Mouse (Mus musculus): ENCODE data around the gene Topors.
A peak's percentile ranks its signal among the peaks of the same experiment; 100 is the strongest.

Gene Topors

DNA sequence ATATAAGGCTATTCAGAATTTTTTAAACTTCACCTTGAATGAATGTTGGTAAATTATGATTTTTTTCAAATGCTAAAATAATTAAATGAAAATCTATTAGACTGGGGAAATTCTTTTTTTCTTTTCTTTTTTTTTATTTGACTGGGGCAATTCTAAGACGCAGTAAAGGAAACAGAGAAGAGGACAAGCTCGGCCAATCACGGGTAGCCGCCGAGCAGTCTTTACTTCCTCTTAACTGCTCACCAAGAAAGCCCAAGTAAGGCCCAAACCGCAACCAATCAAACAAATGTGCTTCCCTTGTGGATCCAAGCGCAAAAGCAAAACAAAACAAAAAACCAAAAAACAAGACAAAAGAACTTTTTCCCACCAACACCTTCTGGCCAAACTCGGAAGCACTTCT, 25.6 kb downstream of the Topors start:
- DNase-seq = no peak

DNA sequence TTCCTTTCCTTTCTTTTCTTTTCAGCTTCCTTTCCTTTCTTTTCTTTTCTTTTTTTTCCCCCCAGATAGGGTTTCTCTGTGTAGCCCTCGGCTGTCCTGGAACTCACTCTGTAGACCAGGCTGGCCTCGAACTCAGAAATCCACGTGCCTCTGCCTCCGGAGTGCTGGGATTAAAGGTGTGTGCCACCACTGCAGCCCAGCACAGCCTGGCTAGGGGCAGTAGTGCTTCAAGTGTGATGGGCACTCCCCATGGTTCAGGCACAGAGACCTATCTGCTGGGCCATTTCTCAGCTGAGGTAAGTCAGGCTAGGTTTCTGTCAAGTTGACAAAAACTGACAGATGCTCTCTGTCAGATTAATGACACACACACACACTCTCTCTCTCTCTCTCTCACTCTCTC, 26.6 kb downstream of the Topors start:
- DNase-seq = no peak

DNA sequence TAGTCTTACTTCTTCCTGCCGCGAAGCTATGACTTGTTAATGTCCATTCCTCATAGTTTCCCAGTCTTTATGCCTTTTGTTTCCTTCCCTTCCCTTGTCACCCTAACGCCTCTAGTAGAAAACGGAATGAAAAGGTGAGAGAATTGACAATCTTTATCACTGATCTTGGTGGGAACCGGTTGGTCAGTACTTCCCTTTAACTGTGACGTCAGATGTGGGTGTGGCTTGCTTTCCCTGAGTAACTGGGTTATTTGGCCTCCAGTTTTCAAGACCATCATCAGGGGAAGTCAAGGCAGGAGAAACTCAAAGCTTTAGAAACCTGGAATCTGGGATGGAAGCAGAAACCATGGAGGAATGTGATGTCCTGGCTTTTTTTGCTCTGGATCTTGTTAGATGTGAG, 27.7 kb downstream of the Topors start:
- no peak for DNase-seq

DNA sequence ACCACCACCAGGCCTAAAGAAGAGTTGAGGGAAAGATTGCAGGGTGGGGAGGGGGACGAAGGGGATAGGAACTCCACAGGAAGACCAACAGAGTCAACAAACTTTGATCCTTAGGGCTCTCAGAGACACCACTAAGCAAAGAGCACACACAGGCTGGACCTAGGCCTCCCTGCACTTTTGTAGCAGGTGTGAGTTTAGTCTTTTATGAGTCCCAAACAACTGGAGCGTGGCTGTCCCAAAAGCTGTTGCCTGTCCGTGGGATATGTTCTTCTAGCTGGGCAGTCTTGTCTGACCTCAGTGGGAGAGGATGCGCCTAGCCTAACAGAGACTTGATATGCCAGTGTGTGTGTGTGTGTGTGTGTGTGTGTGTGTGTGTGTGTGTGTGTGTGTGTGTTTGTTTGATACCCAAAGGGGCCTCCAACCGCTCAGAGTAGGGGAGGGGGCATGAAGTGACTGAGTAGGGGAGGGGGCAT, 29.3 kb downstream of the Topors start:
- DNase-seq = no peak

DNA sequence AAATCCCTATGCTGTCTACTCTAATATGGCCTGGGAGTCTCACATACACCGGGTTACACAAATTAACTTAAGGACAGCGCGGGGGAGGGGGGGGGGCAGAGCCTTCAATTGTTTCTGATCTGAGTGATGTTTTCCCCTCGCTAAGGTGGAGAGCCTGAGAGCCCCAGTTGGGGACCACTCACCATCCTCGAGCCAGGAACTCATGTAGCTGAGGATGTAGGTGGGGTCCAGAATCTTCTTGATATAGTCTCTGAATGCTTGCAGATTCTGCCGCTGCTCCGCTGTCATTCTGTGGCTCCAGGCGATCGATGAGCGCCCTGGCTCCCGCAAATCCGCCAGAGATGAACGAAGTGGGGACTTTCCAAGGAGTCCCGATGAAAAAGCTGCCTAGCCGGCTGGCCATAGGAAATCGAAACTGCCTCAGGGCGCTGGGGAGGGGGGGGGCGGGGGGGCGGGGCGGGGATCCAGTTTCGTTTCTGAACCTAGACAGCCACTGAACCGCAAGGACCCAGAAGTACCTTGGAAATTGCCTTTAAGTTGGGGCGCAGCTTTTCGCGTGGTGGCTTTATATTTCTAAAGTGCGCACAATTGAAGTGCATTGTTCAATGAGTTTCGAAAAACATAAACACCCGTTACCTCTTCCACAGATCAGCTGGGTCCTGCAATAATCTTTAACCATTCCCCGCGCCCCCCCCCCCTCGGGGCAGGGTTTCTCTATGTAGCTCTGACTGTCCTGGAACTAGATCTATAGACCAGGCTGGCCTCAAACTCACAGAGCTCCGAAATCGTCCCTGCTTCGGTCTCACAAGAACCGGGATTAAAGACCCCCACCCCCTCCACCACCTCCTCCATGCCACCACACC, 30.0 kb downstream of the Topors start, which contains the start of gene Ddx58:
Gene Ddx58, minus strand, starts transcription at position 420 of the 863 bp plus-strand sequence.
- peak; percentile 14 to 30 for DNase-seq

DNA sequence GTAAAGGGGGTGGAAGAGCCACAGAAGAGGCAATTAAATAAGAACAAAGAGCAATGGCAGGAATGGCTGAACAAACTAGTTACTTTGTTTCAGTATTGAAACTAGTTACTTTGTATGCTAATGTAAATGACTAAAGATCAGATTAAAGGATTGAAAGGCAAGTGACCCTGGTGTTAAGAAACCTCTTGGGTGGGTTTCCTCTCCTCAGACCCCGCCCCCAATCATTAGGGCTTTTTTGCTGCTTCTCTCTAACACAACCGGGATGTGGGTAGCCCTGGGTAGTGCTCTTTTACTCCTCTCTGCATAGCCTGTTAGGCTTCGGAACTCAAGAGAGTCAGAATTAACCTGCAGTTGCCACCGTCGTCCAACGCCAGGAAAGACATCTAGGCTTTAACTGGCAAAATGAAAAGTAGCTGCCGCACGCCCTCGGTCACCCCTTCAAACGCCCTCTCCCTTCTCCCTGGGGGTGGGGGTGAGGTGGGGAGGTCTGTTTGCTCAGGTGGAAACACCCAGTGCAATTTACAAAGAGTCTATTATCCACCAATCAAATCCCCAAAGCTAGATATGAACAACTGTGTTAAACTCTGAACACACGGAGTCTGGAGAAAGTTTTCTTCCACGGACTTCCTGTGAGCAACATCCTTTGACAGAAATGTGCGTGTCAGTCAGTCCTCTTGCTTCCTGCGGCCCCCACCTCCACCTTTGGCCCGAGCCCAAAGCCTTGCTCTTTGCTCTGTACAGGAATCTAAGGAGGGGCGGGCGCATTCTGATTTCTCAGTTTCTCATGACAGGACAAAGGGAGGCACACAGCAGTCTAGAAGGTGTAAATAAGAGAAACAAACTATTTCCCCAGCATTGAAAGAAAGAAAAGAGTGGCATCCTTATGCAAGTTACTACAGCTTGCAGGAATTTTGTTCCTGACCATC, 30.9 kb downstream of the Topors start:
- DNase-seq = peak; percentile 86

DNA sequence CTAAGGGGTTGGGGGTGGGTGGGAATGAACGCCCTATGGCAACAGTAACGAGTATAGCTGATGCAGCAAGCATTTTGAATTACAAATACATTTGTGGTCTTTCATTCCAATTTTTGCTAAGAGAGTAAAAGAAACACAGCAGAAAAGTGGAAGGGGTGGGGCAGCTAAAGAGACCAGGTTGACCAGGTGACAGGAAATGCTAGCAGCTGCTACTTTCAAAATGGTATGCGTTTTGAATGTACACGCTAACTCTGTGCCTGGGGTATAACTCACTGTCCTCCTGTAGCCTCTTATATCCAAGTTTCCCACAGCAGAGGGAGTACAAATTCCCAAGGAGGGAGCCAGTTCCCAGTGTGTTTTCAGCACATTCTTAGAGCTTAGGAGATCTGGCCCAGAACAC, 32.8 kb downstream of the Topors start:
- no peak for DNase-seq

DNA sequence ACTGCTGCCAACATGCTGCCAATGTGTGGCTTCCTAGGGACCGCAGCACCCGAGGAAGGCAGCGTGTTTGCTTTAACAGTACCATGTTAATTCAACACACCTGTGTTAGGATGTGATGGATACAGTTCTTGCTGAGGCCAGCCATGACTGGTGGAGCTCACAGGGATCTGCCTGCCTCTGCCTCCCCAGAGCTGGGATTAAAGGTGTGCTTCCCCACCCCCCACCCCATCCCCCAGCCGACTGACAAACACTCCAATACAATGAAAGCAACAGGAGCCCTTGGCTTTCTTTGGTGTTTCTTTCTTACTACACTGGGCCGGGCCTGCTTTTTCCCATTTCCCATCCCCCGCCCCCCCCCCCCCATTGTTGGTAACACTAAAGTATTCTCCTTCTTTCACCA, 35.4 kb downstream of the Topors start:
- no peak for DNase-seq

DNA sequence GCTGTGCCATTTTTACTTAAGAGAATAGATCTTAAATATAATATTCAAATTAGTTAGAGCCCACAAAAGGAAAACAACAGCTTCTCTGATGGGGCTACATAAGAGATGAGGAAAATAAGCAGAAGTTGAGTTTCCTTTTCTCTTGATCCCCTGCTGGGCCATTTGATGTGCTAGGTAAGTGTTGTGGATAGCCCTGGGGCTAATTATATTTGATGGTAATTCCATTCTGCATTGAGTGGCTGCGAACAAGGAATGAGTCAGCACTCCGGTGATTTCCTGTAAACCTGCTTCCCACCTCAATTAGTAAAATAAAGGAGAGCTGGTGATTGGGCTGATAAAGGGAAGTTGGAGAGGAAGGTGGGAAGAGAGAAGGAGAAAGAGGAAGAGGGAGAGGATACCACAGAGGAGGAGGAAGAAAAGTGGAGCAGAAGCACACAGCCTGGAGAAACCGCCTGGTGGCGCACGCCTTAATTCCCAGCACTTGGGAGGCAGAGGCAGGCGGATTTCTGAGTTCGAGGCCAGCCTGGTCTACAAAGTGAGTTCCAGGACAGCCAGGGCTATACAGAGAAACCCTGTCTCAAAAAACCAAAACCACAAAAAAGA, 36.5 kb downstream of the Topors start:
- no peak for DNase-seq

DNA sequence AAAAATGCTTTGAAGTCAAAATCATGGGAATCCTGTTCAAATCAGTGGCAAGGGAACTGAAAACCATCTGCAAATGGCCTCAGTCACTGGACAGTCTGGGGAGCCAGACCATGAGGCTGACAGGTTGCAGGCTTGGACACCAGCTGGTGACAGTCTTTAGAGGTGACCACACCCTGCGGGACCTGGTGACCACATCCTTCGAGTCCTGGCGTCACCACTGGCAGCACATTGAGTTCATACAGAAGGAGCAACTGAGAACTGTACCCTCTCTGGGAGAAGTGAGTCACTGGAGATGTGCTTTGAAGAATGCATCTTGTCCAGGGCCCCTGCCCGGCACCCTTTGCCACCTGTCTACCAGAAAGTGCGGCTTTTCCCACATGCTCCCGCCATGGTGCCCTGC, 39.9 kb downstream of the Topors start:
- no peak for DNase-seq

DNA sequence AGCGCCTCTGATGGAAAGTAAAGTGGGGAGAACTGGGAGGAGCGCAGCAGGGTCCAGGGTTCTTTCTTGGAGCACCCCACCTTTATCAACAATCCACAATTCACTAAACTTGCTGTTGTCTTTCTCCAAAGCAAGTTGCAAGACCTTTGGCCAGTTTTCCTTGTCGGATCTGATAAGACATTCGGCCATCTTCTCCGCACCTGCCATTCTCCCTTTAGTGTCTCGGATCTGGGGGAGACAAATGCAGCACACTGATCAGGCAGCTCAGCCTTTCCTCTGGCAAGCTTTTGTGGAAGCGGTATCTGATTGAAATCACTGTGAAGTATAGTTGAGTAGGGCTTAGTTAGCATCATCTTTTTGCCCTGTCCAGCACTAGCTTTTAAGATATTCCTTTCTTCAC, 41.8 kb downstream of the Topors start:
- DNase-seq = no peak

DNA sequence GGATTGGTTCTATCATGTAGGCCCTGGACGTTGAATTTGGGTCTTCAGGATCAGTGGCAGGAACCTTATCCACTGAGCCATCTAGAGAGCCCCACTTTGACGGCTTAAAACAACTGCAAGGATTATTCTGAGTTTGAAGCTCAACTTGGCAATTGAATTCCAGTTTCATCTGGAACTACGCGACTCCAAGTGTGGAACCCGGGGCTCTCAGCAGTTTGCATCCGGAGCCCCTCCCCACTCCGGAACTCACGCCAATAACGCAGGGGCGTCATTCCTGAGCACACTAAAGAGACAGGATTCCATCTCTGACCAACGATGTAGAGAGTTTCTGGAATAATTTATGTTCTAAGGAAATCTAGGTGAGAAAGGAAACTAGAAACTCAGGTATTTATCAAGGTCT, 42.5 kb downstream of the Topors start:
- DNase-seq = no peak

DNA sequence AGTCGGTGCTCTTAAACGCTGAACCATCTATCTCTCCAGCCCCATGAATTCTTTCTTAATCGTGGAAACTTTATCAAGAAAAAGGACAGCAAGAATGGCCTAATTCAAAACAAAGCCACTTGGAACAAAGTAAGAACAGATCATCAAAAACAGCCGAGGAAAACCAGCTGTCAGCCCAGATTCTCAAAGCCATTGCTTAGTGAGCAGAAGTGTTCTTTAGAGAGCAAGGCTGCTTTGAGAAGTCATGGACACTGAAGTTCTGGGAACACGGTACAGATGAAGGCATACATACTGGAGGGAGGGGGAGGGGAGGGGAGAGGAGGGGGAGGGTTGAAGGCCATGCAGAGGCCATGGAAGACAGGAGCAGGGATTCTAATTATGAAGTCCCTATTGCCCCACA, 43.6 kb downstream of the Topors start:
- DNase-seq = no peak

DNA sequence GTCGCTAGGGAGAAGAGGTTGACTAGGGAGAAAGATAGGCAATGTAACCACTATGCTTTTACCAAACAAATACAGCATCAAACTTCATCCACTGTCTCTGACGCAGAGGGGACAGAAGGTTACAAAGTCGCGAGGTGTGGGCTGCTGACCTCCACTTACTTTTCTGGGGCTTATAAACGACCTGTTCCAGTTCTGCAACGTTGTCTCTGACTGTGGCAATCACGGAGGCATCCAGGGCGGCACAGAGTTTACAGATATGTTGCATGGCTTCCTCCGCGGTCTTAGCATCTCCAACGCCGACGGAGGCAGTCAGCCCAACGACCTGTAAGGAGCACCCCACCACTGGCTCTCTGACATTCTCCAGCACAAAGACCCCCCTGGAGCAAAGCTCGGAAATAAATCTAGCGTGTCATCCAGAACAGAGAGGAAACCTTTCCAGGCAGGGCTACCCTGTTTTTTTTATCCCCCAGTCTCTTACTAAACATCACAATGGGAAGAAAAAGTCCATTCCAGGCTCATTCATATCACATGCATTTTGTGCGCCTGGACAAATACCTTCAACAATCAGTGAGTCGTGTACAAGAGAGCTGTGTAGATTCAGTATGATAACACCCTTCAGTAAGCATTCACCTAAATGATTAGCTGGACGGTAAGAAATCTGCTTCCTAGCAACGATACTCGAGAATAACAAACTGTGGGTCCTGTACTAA, 47.6 kb downstream of the Topors start:
- DNase-seq = no peak

DNA sequence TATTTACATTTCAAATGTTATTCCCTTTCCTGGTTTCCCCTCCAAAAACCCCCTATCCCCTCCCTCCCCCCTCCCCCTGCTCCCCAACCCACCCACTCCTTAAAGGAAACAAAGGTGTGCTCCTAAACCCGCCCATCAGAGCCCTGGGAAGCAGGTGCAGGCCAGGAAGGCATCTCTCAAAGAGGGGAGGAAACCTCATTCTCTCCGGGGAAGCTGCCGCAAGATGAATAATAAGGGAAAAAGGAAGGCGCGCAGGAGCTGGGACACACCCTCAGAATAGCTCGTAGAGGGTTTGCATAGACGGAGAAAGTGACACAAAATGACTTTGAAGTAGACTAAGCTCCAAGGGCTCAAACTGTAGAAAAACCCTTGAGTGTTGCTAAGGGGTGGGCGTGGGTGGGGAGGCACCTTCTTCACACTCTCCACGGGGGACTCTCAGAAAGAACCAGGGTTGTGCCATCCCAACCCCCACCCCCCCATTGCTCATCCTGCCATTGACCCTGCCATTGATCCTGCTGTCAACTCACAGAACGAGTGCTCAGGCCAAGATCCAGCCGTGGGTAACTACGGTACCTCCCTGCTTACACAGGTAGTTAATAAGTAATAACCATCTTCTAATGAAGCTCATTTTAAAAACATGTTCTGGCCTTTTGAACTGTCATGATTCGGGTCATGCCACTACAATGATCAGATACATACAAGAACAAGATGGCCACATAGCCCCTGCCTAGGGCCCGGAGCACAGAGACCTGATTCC, 48.5 kb downstream of the Topors start:
- peak in 1 of 2 experiments; percentile 21 for DNase-seq

DNA sequence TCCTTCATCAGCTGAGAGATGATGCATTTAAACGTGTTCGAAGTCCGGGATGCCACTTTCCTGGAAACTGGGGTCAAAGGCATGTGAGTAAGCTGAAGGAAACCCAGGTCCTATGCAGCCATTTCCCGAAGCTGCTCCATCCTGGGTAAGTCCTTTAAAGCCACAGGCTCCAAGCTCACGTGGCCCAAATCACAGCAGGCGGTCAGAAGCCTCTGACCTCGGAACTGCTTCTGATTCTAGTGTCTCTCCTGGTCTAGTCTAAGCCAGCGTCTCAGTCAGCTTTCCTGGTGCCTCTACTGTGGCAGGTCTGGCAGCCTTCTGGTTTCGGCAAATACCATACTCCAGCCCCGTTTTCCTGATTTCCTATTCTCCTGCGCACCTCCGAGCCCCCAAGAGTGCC, 49.2 kb downstream of the Topors start:
- no peak for DNase-seq

DNA sequence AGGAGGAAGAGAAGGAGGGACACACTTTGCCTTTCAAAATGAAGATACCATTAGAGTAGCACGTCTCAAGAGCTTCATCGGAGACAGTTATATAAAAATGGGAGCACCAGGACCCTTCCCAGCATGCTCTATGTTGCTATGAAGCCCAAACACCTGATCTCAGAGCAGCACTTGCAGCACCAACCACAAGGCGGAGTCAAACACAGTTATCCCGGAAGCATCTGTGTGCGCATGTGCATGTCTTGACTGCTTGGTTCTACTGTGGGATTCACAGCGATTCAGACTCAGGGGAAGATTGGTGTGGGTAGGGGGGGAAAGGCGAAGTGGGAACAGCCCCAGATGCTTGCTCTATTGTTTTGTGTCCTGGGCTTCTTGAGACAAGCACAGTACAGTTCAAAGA, 51.3 kb downstream of the Topors start:
- peak in 1 of 2 experiments; percentile 40 for DNase-seq

DNA sequence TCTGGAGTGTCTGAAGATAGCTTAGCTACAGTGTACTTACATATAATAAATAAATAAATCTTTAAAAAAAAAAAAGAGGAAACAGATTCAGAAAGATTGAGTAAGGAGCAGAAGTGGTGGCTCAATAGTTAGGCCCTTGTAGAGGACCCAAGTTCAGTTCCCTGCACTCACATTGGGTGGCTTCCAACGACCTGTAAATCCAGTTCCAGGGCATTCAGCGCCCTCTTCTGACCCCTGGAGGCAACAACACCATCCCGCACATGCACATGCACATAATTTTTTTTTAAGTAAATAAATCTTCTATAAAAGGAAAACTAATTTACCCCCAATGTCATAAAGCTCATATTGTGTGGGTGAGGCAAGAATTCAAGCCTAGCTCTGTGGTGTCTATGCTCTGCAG, 51.7 kb downstream of the Topors start:
- DNase-seq = no peak

DNA sequence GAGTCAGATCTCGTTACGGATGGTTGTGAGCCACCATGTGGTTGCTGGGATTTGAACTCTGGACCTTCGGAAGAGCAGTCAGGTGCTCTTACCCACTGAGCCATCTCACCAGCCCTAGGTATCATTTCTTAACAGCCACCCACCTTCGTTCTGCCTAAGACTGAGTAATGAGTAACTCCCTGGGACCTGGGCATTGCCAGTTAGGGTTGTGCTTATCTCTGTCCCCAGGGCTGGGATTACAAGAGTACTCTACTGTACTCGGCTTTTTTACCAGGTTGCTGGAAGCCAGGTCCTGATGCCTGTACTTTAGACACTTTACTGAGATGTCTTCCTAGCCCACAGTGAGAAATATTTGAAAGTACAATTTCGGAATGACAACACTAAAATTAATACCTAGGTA, 57.5 kb downstream of the Topors start:
- DNase-seq = no peak

Data from kidney, adult 8-10 months (tissue).